ENCODE assay signal across 27 mouse cellular contexts in the genomic region with DNA sequence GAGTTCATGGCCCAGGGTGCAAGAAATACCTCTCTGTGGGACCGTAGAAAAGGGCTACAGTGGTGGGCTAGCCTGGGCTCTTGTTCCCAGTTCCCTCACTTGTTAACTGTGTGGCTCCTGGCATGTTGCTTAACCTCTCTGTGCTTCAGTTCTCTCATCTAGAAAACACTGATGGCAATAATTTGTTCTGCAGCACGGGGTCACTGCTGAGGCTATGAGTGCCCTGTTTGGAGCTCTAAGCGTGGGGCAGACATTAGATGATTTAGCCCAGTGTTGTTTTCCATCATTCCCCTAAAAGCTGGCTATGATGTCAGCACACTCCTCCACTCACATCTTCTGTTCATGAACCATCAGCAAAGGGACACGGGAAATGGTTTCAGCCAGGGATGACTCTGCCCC. TPM values are rescaled to one million over a fixed set of nuclear protein-coding genes. Genes with fewer than 3 reads are reported as not detected.
"Had no signal": no experiment of that assay in that cellular context is flagged by ENCODE, and none has a peak within 500 bp of the region (broad histone marks: within the 10 kb centered on the region; RNA-seq: fewer than 3 reads in every experiment).

No protein-coding gene starts in this region.

- H3K9me3 ChIP-seq: midbrain, embryonic 10.5 days; midbrain, embryonic 12.5 days; neural tube, embryonic 13.5 days; neural tube, embryonic 15.5 days had no signal

- H3K27ac ChIP-seq: midbrain, embryonic 10.5 days; midbrain, embryonic 12.5 days; neural tube, embryonic 13.5 days; neural tube, embryonic 15.5 days had no signal

- H3K36me3 ChIP-seq: midbrain, embryonic 10.5 days; midbrain, embryonic 12.5 days; neural tube, embryonic 13.5 days; neural tube, embryonic 15.5 days had no signal

- DNase-seq: lung, adult 18-20 months; lung, embryonic 14.5 days; lung, postnatal 10 days; lung, postnatal 4 days; midbrain, embryonic 14.5 days; retina, postnatal 1 day; right cerebral cortex, adult 18-20 months; right cerebral cortex, postnatal 25 days; right cerebral cortex, postnatal 4 days; spleen, adult 18-20 months; thymus, adult 2 months; thymus, postnatal 25 days; thymus, postnatal 4 days had no signal

- ATAC-seq: midbrain, embryonic 16.5 days had no signal

- H3K4me3 ChIP-seq: midbrain, embryonic 10.5 days; midbrain, embryonic 12.5 days; myocyte; neural tube, embryonic 13.5 days; neural tube, embryonic 15.5 days had no signal

- H3K9ac ChIP-seq: lung, embryonic 14.5 days; midbrain, embryonic 12.5 days; neural tube, embryonic 13.5 days; neural tube, embryonic 15.5 days had no signal

- H3K27me3 ChIP-seq: midbrain, embryonic 12.5 days; neural tube, embryonic 13.5 days; neural tube, embryonic 15.5 days had no signal

- H3K4me2 ChIP-seq: lung, embryonic 14.5 days; midbrain, embryonic 12.5 days; neural tube, embryonic 13.5 days; neural tube, embryonic 15.5 days had no signal

RNA-seq across cellular contexts. Expression of a gene that starts 41.8 kb away (rescaled TPM):
- total RNA-seq: megakaryocyte-erythroid progenitor cell, adult 5-6 weeks had no signal
- polyA plus RNA-seq: lung, embryonic 14.5 days had no signal

RNA-seq across cellular contexts. Expression of a gene that starts 53.8 kb away (rescaled TPM):
- total RNA-seq: megakaryocyte, adult 5-6 weeks; megakaryocyte-erythroid progenitor cell, adult 5-6 weeks had no signal
- polyA plus RNA-seq: lung, embryonic 14.5 days; lung, embryonic 16.5 days; midbrain, embryonic 10.5 days; midbrain, embryonic 12.5 days; midbrain, embryonic 14.5 days; myocyte; neural tube, embryonic 11.5 days; neural tube, embryonic 13.5 days; neural tube, embryonic 15.5 days; stomach, embryonic 14.5 days; stomach, embryonic 16.5 days; testis, adult 2 months; urinary bladder, adult 2 months had no signal
